Mouse (Mus musculus) frontal cortex, postnatal 36 days (tissue): ENCODE results near the gene Ccdc3.

ENCODE experiments used
- DNase-seq, 2 experiments: peaks; one replicate each; pipeline ENCODE4 v3.0.0; 2022; ENCODE audit warnings: low spot score in 2 of 2

The Ccdc3 gene

DNA sequence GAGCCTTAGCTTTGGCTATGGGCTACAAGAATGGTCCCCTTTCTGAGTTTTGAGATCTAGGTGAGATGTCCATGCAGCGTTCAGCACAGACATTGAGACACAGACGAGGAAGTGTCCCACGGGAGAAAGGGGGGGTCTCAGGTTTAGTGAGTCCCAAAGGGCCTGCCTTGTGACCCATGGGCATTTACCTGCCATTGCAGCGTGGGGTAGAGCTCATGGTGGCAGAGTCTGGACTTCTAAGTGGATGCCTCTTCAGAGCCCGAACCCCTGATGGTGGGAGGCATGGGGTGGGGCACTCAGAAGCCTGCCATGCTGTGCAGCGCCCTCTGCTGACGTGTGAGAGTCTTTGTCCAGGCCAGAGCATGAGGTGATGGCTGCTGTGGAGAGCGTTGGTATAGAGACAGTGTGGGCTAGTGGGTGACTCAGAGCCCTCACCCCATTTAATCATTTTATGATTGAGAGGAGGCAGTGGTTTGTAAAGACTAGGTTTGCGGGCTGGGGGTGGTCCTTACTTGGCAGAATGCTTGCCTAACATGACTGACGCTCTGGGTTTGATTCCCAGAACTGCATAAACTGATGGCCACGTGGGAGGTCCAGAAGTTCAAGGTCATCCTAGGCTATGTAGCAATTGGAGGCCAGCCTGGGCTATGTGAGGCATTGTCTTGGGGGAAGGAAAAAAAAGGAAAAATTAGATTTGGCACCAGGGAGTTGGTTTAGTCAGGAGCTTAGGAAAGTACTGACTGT lies 23.6 kb downstream of the Ccdc3 start:
- no peak for DNase-seq

DNA sequence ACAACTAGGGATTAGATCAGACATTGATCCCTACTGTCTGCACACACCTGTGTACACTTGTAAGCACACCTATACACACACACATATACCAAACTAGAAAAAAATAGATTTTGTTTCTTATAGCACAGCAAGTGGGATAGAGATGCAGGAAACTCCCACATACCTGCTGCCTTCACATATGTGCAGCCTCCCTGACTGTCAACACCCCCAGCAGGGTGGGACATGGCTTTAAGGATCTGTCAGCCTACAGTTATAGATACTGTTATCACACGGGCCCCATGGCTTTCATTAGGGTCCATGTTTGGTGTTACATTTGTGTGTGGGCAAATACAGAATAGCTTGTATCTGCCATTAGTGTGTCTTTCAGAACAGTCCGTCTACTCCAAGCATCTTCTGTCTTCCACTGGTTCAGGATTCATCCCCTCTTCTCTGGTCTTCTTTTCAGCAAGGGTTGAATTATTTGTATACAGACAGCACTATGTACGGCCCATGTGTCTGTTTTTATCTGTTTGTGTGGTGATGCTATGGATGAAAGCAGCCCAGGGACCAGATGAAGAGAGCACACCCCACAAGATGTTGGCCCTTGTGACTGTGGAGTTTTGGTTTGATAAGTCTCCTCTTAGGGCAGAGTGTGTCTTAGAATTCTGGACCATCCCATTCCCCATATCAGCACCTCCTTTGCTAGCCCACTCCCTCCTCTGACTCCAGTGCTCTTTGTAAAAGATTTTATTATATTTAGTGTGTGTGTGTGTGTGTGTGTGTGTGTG lies 24.5 kb downstream of the Ccdc3 start:
- peak in 1 of 2 experiments; percentile 70 for DNase-seq

DNA sequence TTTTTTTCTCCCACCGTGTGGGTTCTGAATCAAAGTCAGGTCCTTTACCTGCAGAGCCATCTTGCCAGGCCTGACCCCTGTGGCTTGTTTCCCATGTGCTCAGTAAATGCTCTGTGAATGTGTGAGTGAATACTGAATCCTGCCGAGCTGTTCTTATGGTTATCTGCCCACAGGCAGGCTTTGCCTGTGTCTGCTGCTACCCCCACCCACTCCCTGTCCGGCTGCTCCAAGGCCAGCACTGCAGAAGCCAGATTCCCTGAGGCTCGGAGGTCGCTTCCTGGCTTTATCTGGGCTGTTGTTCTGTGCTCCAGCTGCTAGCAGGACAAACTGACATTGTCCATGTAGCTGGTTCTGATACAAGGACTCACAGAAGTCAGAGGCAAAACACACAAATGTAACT lies 25.2 kb downstream of the Ccdc3 start:
- no peak for DNase-seq

DNA sequence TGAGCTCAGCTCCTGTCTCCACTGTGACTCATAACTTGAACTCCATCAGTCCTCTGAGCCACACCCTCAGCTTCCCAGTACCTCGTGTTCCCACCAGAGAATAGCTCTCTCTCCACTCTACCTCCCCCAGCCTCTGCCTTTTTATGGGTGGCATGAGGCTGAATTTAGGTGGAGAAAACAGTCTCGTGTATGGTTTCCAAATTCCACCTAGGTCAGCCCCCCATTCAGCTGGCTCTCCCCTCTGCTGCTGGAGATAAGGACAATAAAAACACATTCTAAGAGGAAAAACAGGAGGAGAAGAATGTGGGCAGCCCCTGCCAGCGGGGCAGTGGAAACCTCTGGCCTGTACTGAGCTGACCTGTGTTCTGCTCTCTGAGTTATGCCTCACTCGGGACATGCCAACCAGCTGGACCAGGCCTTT lies 28.4 kb downstream of the Ccdc3 start:
- DNase-seq: no peak

- DNase-seq: no peak
Measured at GRCm38 (mm10) chr2:5166796-5167195, 29.2 kb downstream of the Ccdc3 start.

GRCm38 (mm10) chr2:5170815-5171214 lies 33.2 kb downstream of the Ccdc3 start:
- peak in 1 of 2 experiments; percentile 38 for DNase-seq

DNA sequence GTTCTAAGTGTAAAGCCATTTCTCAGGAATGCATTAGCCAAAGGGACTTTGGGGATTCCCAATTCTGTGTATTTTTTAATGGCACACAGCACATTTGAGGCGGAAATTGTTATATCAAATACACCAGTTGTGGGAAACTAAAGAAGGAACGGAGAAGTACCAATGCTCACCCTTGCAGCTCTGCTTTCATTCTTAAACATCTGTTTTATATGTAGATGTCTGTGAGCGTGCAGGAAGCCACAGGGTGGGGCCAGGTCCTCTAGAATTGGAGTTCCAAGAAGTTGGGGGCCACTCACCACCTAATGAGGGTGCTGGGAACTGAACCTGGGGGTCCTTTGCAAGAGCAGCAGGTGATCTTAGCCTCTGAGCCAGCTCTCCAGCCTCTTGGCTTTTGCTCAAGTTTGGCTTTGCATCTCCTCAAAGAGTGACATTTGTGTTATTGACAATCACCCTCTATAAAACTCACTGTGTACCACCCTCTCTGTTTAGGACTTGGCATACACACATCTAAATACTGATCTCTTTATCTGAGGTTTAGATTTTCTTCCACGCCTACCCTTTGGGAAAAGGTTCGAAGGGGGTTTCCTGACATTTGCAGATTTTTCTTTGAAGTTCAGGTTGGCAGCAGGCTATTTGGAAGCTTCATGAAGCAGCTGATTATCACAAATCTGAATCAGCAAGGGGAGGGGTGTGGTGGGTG lies 33.9 kb downstream of the Ccdc3 start:
- no peak for DNase-seq

GRCm38 (mm10) chr2:5172773-5173172 lies 35.2 kb downstream of the Ccdc3 start:
- no peak for DNase-seq

DNA sequence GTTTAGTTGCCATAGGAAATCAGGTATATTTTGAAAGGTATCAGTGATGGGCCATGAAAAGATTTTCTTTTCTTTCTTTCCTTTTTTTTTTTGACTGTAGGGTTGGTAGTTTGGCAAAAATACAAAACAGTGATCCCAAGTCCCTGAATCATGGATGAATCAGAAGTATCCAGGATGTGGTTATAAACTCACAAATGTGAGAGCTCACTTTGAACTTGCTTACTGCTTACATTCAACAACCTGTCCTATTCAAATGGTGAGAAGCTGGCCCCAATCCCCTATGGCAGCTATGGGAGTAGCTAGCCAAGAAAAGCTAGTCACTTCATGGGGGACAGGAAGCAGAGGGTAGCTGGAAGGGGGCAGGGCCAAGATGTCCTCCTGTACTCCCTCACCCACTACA lies 37.1 kb downstream of the Ccdc3 start:
- no peak for DNase-seq

DNA sequence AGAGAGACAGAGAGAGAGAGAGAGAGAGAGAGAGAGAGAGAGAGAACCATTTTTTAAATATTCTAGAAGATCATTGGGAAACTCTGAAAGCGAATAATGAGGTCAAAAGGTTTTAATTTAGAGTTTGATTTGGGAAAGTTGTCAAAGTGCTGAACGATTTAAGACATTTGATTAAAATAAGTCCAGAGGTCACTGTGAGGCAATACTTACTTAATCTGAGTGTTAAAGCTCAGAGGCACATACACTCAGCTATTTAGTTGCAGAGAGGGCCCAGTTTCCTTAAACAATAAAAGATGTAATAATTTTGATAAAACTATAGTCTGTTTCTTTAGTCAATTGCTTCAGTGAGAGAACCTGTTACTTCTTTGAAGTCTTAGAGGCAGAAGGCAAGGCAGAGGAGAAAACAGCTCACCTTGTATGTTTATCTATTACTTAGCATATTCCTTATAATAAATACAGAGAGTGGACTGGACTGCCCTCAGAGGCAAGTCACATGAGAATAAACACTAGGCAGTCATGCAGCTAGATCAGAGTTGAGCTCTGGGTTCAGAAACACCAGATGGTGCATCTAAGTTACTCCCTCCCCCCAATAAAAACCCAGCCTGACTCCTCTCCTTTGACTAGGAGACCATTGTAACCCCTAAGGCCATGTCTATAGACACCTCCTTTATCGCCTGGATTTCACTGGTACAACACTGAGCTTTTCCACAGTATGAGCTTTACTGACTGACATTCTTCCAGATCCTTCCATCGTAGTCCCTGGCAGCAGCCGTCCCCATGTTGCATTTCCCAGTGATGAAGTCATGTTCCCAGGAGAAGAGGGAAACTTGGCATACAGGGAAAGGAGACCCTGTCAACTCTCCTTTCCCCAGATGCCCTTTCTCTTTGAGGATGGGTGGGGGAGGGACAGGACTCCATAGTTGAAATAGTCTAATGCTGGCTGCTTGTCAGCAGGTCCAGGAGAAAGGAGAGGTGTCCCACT lies 44.2 kb downstream of the Ccdc3 start:
- no peak for DNase-seq

- no peak for DNase-seq
Measured at GRCm38 (mm10) chr2:5184166-5184565, 46.6 kb downstream of the Ccdc3 start.

GRCm38 (mm10) chr2:5185631-5186030 lies 48.1 kb downstream of the Ccdc3 start:
- no peak for DNase-seq

DNA sequence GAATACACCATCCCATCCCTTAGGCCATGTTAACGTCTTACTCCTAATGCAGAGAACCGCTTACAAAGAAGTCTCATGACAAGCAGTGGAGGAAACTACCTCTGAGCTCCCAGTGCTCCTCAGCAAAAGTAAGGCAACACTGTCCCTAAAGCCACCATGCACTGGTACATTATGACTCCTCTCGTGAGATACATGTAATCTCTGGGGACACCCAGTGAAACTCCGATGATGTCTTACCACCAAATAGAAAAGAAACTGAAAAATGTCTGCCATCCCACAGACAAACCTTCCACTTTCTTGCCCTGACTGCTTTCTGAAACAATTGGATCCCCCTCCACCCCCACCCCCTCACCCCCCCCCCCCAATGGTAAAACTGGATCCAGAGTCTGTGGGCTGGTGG lies 54.6 kb downstream of the Ccdc3 start:
- DNase-seq: no peak

DNA sequence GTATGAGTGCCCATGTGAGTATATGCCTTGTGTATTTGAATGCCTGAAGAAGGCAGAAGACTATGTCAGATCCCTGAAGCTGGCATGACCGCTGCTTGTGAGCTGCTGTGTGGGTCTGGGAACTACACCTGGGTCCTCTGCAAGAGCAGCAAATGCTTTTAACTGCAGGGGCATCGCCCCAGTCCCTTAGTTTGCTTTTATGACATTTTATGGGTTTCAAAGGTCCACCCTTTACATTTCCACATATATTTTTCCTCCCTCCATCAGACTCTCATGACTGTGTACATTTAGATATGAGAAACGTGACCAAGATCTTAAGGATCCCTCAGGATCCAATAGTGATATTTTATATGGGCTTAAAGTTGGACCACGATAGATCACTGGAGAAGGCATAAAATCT lies 55.5 kb downstream of the Ccdc3 start:
- no peak for DNase-seq

DNA sequence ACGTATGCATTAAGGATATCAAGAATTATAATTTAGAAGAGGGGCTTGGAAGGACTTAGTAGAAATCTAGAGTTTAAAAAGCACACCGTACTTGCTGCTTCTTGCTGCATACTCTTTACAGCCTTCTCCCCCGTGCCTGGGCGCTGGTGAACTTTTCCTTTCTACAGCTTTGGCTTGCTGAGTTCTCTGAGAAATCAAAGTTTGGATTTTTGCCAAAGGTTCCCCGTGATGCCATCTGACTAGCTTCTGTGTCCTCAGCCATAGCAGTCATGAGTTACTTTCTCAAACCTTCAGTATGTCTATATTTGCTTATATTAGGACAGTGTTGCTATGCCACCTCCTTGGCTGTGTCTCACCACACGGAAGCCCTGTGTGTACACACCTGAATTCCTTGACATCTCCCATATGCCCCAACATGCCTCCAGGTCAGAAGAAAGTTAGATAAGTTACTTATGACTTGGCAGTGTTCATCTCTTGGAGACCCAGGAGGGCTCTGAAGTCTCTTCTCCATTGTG lies 57.2 kb downstream of the Ccdc3 start:
- peak in 1 of 2 experiments; percentile 31 for DNase-seq

DNA sequence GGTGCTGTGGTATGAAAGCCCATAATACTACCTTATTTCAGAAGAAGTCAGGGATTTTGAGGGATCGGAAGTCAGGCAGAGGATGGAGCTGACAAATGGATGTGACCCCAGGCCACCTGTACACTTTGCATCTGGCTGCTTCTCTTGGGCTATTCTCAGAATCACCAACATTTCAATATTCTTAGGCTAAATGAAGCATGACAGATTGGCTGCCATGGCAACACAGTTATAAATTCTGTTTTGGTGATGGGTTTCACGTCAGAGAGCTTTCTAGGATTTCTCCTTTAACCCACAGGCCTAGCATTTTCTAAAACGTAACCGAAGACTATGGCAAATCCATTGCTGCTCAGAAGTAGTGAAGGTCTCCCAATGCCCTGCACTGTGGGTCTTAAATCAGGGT lies 59.9 kb downstream of the Ccdc3 start:
- DNase-seq: peak in 1 of 2 experiments; percentile 41

GRCm38 (mm10) chr2:5199289-5199688 lies 61.7 kb downstream of the Ccdc3 start:
- no peak for DNase-seq

- DNase-seq: no peak
Measured at GRCm38 (mm10) chr2:5200817-5201364, 63.3 kb downstream of the Ccdc3 start.

GRCm38 (mm10) chr2:5203146-5203545 lies 65.6 kb downstream of the Ccdc3 start:
- no peak for DNase-seq

GRCm38 (mm10) chr2:5204941-5205340 lies 67.4 kb downstream of the Ccdc3 start:
- no peak for DNase-seq

DNA sequence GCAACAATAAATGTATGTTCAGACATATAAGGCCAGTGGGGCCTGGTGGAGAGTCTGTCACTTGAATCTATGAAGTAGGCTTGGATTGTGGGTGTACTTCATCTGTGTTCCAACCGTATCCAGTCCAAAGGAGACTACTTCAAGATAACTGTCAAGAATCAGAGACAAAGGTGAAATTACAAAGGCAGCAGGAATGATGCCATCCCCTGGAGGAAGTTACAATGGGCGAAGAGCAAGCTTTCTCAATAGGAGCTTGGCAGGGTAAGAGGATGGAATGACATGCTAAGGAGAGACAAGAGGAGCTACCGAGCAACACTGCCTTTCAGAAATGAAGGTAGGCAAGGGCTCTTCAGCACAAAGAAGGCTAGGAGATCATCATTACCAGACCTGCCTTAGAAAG lies 69.1 kb downstream of the Ccdc3 start:
- no peak for DNase-seq
